Mouse (Mus musculus): ENCODE data around the gene Hoxc13. TPM values are rescaled to one million over a fixed set of nuclear protein-coding genes. Genes with fewer than 3 reads are reported as not detected.

The Hoxc13 gene
- total and polyA plus RNA-seq, 3 experiments, result not detected

- DNase-seq (ENCODE audit: low spot score) (no peak), ATAC-seq (ENCODE audit: extremely low read depth, insufficient number of reproducible peaks, low FRiP score, poor library complexity, severe bottlenecking) (no peak)
- Histone ChIP-seq H3K9me3 (replicated peaks) (no peaks in the 10 kb centered on the region), H3K27me3 (ENCODE audit: insufficient read depth, low read length) (peaks cover 49% of the 10 kb centered on the region), H3K36me3 (replicated peaks) (no peaks in the 10 kb centered on the region), H3K4me1 (ENCODE audit: insufficient read depth, low read depth, low read length) (no peaks in the 10 kb centered on the region), H3K4me3 (ENCODE audit: low read depth, low read length) (no peak overlapping the region)
- TF ChIP-seq GATA1 (IDR thresholded peaks at IDR 0.05; ENCODE audit: borderline replicate concordance, low read length) (no peak), GATA2 (IDR thresholded peaks at IDR 0.05; ENCODE audit: borderline replicate concordance, low read depth, low read length) (no peak), TAL1 (conservative IDR thresholded peaks at IDR 0.05; ENCODE audit: low read depth, low read length) (no peak), CTCF (IDR thresholded peaks at IDR 0.05; ENCODE audit: low read depth, low read length) (no peak), POLR2AphosphoS5 (IDR thresholded peaks at IDR 0.05; ENCODE audit: insufficient replicate concordance, low read depth, low read length) (no peak)
These were observed 10.3 kb upstream of the Hoxc13 start for GRCm38 (mm10) chr15:102910496-102911095.

- ATAC-seq (ENCODE audit: extremely low read depth, insufficient number of reproducible peaks, low FRiP score, poor library complexity, severe bottlenecking) (no peak), DNase-seq (ENCODE audit: low spot score) (no peak)
- Histone ChIP-seq H3K4me1 (ENCODE audit: insufficient read depth, low read depth, low read length) (no peaks in the 10 kb centered on the region), H3K9me3 (replicated peaks) (no peaks in the 10 kb centered on the region), H3K27me3 (ENCODE audit: insufficient read depth, low read length) (peaks cover 62% of the 10 kb centered on the region), H3K4me3 (ENCODE audit: low read depth, low read length) (no peak overlapping the region), H3K36me3 (replicated peaks) (no peaks in the 10 kb centered on the region)
- no peak for TF ChIP-seq GATA2 (IDR thresholded peaks at IDR 0.05; ENCODE audit: borderline replicate concordance, low read depth, low read length)
- no peak for TF ChIP-seq TAL1 (conservative IDR thresholded peaks at IDR 0.05; ENCODE audit: low read depth, low read length)
- no peak for TF ChIP-seq CTCF (IDR thresholded peaks at IDR 0.05; ENCODE audit: low read depth, low read length)
- TF ChIP-seq POLR2AphosphoS5 (IDR thresholded peaks at IDR 0.05; ENCODE audit: insufficient replicate concordance, low read depth, low read length), result no peak
- TF ChIP-seq GATA1 (IDR thresholded peaks at IDR 0.05; ENCODE audit: borderline replicate concordance, low read length), result no peak
These were observed 7.8 kb upstream of the Hoxc13 start for GRCm38 (mm10) chr15:102913038-102913585.

GRCm38 (mm10) chr15:102917972-102918572 is 2.8 kb upstream of the Hoxc13 start:
- peaks cover 4% of the 10 kb centered on the region for H3K9me3 ChIP-seq (replicated peaks)
- peaks cover 65% of the 10 kb centered on the region for H3K27me3 ChIP-seq (ENCODE audit: insufficient read depth, low read length)
- ATAC-seq (ENCODE audit: extremely low read depth, insufficient number of reproducible peaks, low FRiP score, poor library complexity, severe bottlenecking) (no peak), DNase-seq (ENCODE audit: low spot score) (no peak)
- no peaks in the 10 kb centered on the region for H3K4me1 ChIP-seq (ENCODE audit: insufficient read depth, low read depth, low read length)
- TF ChIP-seq GATA2 (IDR thresholded peaks at IDR 0.05; ENCODE audit: borderline replicate concordance, low read depth, low read length), result no peak
- no peak for TF ChIP-seq POLR2AphosphoS5 (IDR thresholded peaks at IDR 0.05; ENCODE audit: insufficient replicate concordance, low read depth, low read length)
- TF ChIP-seq TAL1 (conservative IDR thresholded peaks at IDR 0.05; ENCODE audit: low read depth, low read length), result no peak
- TF ChIP-seq CTCF (IDR thresholded peaks at IDR 0.05; ENCODE audit: low read depth, low read length), result no peak
- TF ChIP-seq GATA1 (IDR thresholded peaks at IDR 0.05; ENCODE audit: borderline replicate concordance, low read length), result no peak
- H3K36me3 ChIP-seq (replicated peaks), result no peaks in the 10 kb centered on the region
- H3K4me3 ChIP-seq (ENCODE audit: low read depth, low read length), result no peak overlapping the region

- H3K36me3 ChIP-seq (replicated peaks), result no peaks in the 10 kb centered on the region
- H3K4me3 ChIP-seq (ENCODE audit: low read depth, low read length), result no peak overlapping the region
- H3K27me3 ChIP-seq (ENCODE audit: insufficient read depth, low read length), result peaks cover 61% of the 10 kb centered on the region
- H3K9me3 ChIP-seq (replicated peaks), result peaks cover 4% of the 10 kb centered on the region
- H3K4me1 ChIP-seq (ENCODE audit: insufficient read depth, low read depth, low read length), result no peaks in the 10 kb centered on the region
- no peak for DNase-seq (ENCODE audit: low spot score)
- TF ChIP-seq GATA1 (IDR thresholded peaks at IDR 0.05; ENCODE audit: borderline replicate concordance, low read length) (no peak), CTCF (IDR thresholded peaks at IDR 0.05; ENCODE audit: low read depth, low read length) (no peak), POLR2AphosphoS5 (IDR thresholded peaks at IDR 0.05; ENCODE audit: insufficient replicate concordance, low read depth, low read length) (no peak), GATA2 (IDR thresholded peaks at IDR 0.05; ENCODE audit: borderline replicate concordance, low read depth, low read length) (no peak), TAL1 (conservative IDR thresholded peaks at IDR 0.05; ENCODE audit: low read depth, low read length) (no peak)
- no peak for ATAC-seq (ENCODE audit: extremely low read depth, insufficient number of reproducible peaks, low FRiP score, poor library complexity, severe bottlenecking)
These were observed 2.2 kb upstream of the Hoxc13 start for GRCm38 (mm10) chr15:102918611-102919265.

GRCm38 (mm10) chr15:102919336-102920180 is 1.3 kb upstream of the Hoxc13 start:
- TF ChIP-seq TAL1 (conservative IDR thresholded peaks at IDR 0.05; ENCODE audit: low read depth, low read length) (no peak), GATA2 (IDR thresholded peaks at IDR 0.05; ENCODE audit: borderline replicate concordance, low read depth, low read length) (no peak)
- Histone ChIP-seq H3K4me3 (ENCODE audit: low read depth, low read length) (no peak overlapping the region), H3K4me1 (ENCODE audit: insufficient read depth, low read depth, low read length) (no peaks in the 10 kb centered on the region), H3K27me3 (ENCODE audit: insufficient read depth, low read length) (peaks cover 56% of the 10 kb centered on the region), H3K9me3 (replicated peaks) (peaks cover 4% of the 10 kb centered on the region), H3K36me3 (replicated peaks) (no peaks in the 10 kb centered on the region)
- no peak for ATAC-seq (ENCODE audit: extremely low read depth, insufficient number of reproducible peaks, low FRiP score, poor library complexity, severe bottlenecking)
- no peak for DNase-seq (ENCODE audit: low spot score)
